Mouse (Mus musculus) olfactory bulb, adult 2 months (tissue): ENCODE results near the gene Gapdh.

ENCODE experiments used
- CTCF ChIP-seq: fragments of 200-500 bp; IDR thresholded peaks from 2 replicates; pipeline ENCODE4 v1.5.1; 2012; ENCODE audit warnings: low read depth, mild to moderate bottlenecking, low read length, moderate library complexity; ENCODE audit not compliant: insufficient read depth
- POLR2A ChIP-seq: fragments of 200-500 bp; IDR thresholded peaks from 2 replicates; pipeline ENCODE4 v1.6.1; 2012; ENCODE audit warnings: mild to moderate bottlenecking, low read depth, low read length, moderate library complexity; ENCODE audit not compliant: insufficient read depth

GRCm38 (mm10) chr6:125148251-125148925, 17.9 kb downstream of the Gapdh start:
- no peak for TF ChIP-seq POLR2A
- TF ChIP-seq CTCF = no peak
